Mouse (Mus musculus) stomach, postnatal 0 days (tissue): ENCODE data around the gene Tmem37.

Experiments
- CTCF ChIP-seq: IDR thresholded peaks from 2 replicates; pipeline ENCODE4 v1.5.1; 2016; ENCODE audit warnings: antibody characterized with exemption, low read depth, mild to moderate bottlenecking, moderate library complexity
- EP300 ChIP-seq: optimal IDR thresholded peaks from 2 replicates; pipeline ENCODE3; 2016; ENCODE audit warnings: antibody characterized with exemption

GRCm38 (mm10) chr1:120035456-120036034 is 38.3 kb downstream of the Tmem37 start:
- TF ChIP-seq CTCF = no peak
- TF ChIP-seq EP300 = no peak
